Mouse (Mus musculus) heart, postnatal 4 days (tissue): ENCODE measurements around the gene Krtdap. TPM values are rescaled to one million over a fixed set of nuclear protein-coding genes. Genes with fewer than 3 reads are reported as not detected.
A peak's percentile ranks its signal among the peaks of the same experiment; 100 is the strongest.
"Not testable (repeated sequence)": the region's sequence is repeated elsewhere in the genome, so short reads cannot be mapped to it uniquely, and the experiment has no call there.

ENCODE experiments used
- DNase-seq: peaks from one replicate; pipeline ENCODE4 v3.0.0; 2021
- total RNA-seq, 2 experiments: library from RNA; stranded (reverse); gene quantifications; 2 replicates each; pipeline ENCODE4 v1.2.3; 2021

The Krtdap gene
- total RNA-seq: not detected

DNA sequence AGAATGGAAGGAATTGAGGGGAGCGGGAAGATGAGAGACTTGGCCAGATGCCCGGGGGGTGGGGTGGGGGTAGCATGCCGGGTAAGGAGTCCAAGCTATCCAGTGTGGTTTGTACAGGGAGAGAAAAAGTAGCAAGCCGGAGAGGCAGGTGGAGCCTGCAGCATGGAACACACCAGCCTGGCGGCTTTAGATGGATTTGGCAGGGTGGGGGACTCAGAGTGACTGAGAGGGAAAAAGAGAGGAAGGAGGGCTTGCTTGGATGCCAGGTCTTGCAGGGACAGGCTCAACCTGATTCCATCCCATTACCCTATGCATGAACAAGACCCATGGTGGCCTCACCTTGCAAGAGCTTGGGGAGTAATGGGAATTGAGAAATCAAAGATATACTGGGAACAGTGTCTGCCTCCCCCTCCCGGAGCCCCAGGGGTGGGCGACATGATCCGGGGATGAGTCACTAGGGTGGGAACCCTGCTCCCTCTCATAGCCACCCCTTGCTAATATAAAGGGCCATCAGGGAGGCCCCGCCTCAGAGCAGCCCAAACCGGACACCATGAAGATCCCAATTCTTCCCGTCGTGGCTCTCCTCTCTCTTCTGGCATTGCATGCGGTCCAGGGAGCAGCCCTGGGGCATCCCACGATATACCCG is at the start of gene Krtdap:
Krtdap (plus strand) TSS at position 520 of the 646 bp plus-strand sequence.
- DNase-seq: no peak

DNA sequence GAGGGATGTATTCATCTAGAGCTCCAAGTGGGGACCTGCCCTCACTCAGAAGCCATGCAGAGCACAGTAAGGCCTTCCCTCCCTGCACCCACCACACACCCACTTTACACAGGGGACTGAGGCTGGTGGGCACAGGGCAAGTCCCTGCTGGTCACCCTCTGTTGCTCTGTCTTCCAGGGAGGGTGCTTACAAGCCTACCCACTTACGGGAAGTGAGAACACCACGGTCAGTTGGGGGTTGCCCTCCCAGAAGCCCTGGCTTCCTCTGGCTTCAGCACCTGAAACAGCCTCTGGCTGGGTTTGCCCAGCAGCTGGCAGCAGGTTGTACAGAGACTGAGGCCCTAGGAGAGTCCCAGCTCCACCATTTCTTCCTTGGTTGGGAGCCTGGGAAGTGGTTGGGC is 45.1 kb upstream of the Krtdap start:
- DNase-seq: not testable (repeated sequence)

DNA sequence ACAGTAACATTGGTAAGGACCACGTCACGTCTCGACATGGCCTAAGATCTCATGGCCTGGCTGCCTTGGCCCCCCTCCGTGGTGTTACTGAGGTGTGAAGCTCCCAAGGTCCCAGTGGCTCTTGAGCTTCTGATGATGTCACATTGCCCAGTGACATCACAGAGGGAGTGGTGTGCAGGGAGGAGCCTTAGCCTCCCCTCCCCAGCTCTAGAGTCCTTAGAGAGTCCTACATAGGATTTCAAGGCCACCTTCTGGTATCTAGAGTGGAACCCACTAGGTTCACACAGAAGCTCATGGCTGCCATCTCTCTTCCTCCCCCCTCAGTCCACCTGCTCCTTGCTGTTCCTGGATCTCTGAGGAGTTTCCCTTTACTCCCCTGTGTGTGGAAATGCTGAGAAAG is 44.1 kb upstream of the Krtdap start, which contains the start of gene Gapdhs:
Gapdhs (minus strand) TSS at position 65 of the 400 bp plus-strand sequence.
- DNase-seq: not testable (repeated sequence)

DNA sequence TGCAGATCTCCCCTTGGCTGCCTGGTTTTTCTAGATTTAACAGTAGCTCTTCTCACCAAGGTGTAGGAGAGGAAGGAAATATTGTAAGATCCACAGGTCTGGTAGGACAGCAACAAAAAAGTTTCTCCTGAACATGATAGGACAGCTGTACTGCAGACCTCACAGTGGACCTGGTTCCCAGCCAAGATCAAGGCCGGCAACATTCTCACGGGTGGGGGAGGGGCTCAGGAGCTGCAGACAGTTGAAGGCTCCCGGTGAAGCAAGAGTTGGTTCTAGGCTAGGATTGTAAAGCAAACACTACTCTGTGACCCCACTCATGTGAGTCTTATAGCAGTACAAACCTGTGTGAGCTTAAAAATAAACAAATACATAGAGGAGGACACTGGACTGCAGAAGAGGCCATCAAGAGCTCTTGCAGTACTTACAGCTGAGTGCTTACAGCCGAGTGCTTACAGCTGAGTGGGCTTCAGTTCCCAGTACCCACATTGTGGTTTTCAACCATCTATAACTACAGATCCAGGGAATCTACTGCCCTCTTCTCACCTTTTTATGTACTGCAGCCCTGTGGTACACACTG is 43.6 kb upstream of the Krtdap start:
- DNase-seq: peak; percentile 72

DNA sequence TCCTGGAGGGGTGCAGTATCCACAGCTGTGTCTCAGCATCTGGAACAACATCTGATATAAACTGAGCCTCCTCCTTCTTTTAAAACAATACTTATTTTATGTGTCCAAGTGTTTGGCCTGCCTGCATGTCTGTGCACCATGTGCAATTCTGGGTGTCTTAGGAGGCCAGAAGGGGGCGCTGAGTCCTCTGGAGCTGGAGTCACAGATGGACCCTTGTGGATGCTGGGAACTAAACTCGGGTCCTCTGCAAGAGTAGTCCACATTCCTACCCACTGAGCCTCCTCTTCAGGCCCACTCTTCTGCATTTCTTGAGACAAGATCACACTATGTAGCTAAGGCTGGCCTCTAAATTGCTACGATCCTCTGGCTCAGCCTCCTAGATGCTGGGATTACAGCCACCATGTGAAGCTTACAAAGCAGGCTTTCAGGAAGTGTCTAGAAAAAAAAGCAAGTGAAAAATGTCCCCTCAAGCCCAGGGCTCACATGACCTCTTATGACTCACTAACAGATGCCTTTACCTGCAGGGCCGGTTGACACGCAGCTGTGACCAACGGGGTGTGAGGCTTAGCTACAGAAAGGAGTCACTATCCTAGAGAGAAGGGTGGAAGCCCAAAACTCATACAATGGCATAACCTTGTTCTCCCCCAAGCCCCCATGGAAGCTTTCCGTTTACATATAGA is 40.0 kb upstream of the Krtdap start:
- DNase-seq: no peak

DNA sequence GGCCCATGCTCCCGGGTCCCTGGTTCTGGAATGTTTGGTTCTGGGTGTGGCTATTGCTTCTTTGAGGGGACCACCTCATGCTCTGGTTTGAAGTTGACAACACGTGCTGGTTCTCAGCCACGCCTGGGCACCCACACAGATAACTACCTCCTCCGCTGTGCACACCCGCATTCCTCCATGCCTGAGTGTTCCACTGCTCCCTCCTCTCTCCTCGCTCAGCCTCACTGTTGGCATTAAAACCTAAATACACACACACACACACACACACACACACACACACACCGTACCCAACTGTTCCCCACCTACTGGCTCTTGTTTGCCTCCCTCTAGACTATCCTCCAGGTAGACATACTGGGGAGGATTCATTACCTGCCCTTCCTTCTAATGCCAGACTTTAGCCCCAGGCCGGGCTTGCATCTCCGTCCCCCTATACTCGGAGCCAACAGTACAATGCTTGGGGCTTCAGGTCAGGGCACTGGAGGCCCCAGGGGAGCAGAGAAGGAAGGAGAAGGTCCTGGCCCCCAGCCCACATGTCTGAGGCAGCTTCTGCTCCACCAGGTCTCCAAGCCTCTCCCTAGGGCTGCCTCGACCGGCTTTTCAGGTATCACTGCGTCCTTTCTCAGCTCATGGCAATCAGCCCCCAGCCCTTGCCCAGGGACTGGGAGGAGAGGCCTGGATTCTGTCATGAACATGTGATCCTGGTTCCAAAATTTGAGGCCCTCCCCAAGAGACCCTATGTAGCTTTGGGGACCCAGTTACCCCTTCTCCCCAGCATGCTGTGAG is 37.7 kb upstream of the Krtdap start:
- no peak for DNase-seq

DNA sequence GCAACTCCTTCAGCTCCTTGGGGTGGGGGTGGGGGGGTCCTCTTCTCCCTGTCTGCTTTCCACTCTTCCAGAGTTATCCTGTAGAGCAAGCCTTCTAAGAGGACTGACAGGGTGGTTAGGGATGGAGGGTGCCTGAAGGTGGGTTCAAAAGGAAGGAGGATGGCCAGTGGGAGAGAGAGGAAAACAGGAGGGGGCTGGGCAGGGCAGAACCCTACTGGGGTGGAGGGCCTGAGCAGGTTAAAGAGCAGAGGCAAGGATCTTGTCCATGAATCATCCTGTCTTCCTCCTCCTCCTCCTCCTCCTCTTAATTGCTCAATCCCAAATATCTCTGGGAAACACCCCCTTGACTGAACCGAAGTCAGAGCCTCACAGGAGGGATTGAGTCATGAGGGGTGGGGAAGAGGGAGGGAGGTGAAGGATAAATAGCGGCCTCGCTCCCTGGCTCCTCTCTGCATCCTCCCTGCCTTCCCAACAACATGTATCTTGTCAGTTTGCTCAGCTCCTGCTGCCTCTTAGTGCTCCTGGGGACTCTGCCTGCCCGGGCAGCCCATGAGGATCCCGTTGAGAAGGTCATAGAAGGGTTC is 36.5 kb upstream of the Krtdap start, which contains the start of gene Sbsn:
Sbsn (plus strand) TSS at position 386 of the 584 bp plus-strand sequence.
- DNase-seq: no peak

DNA sequence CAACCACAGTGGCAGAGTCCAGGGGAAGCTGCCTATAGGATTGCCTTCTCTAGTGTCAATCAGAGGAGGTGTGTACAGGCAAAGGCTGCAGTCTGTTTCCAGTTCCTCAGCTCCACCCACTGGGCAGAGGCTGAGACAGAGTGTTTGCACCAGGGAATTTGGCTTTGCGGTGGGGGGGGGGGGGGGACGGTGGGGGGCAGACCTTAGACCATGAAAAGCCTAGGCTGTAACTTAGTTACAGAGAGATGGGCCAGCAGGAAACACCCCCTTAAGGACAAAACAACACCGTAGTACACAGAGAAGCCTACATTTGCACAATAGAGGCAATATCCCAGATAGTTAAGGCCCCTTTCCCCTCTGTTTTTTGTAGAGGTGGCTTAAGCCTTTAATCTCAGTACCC is 30.7 kb upstream of the Krtdap start:
- DNase-seq: no peak

DNA sequence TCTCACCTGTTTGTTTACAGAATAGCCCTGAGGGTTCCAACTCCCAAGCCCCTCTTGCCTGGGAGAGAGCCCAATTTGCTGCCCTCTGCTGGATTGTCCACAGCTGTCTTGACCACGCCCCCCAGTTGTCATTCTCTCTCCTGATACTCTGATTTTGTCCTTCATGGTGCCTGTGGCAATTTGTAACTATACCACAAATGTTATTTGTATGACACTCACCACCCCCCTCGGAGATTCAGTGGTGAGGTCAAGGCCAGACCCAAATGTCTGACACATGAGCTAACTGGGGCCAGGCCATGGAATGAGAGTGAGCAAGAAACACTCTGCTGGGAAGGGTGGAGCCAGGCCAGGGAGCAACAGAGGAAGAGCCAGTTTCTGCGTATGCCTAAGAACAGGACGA is 28.8 kb upstream of the Krtdap start:
- DNase-seq: peak; percentile 68

DNA sequence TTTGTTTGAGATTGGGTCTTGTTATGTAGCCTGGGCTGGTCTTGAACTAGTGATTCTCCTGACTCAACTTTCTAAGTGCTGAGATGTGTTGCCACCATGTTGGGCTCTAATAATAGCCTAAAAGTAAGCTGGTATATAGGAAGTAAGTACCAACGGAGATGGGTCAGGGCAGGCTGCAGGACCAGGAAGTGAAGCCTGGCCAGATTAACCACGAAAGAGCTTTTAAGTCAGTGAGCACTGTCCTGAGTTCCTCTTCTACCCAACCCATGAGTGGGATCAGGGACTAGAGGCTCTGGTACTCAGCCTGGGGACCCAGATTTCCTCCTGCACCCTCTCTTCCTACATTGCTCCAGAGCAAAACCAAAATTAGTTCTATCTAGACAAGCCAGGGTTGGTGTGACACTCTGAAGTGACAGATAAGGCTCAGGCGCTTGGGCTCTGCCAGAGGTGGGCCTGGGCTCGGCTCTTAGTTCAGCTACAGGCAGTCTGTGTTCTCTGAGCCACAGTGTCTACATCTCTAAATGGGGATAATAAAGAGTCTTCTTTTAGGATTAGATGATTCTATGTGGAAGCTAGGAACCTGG is 25.8 kb upstream of the Krtdap start:
- DNase-seq: no peak

DNA sequence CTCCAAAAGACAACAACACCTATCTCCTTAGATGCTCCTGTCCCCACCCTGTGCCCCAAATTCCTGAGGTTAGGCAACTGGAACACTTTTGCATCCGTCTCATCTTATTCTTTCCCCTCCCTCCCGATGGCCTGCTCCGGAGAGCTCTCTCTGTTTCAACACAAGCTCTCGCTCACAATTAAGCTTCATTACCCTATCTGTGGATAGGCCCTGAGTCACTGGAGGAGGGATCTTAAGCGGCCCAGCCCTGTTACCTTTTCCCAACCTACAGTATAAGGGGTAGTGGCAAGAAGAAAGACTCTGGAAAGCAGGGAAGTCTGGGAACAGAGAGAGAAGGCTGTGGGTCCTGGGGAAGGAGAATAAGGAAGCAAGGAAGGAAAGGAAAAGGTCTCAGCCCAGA is 24.2 kb upstream of the Krtdap start, which contains the start of gene Dmkn:
Dmkn (plus strand) TSS at position 301 of the 400 bp plus-strand sequence.
- no peak for DNase-seq

DNA sequence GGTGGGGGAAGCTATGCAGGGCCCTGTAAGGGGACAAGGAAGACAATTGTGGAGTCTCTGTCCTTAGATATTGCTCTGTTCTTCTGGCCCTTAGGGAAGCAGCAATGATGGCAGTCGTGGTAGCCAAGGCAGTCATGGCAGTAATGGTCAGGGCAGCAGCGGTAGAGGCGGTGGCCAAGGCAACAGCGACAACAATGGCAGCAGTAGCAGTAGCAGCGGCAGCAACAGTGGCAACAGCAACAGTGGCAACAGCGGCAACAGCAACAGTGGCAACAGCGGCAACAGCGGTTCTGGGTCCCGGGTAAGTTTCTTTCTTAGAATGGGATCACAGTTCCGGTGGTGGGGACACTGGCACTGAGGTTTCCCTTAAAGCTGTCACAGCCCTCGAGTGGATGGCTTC is 22.5 kb upstream of the Krtdap start:
- peak; percentile 15 for DNase-seq

DNA sequence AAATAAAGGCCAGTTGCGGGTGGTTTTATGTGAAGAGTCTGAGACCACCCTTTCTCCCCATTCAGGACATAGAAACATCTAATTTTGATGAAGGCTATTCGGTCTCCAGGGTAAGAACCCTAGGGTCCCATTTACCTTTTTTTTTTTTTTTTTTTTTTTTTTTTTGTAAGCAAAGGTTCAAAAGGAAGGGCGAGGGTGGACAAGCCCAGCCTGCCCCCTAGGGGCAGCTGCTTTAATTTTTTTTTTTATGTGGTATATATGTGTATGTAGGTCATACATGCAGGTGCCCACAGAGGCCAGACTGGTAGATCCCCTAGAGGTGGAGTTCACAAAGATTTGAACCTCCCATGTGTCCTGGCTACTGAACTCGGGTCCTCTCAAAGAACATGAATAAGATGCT is 21.3 kb upstream of the Krtdap start:
- DNase-seq: no peak

DNA sequence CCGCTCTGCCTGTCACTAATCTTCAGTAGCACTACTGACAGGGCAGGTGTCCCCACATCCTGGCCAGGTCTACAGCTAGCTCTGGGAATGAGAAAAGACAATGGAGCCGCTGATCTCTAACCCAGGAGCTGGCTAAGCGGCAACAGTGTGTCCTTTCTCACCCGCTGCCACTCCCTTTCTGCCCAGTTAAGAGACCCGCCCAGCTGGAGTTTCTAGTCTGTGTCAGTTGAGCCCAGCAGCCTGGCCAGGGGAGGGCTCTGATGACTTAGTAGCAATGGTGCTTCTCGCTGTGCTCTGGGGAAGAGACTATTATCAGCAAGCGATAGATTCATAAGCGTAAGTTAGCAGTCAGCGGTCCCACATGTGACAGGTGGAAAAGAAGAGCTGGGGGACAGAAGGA is 18.5 kb upstream of the Krtdap start:
- DNase-seq: no peak

DNA sequence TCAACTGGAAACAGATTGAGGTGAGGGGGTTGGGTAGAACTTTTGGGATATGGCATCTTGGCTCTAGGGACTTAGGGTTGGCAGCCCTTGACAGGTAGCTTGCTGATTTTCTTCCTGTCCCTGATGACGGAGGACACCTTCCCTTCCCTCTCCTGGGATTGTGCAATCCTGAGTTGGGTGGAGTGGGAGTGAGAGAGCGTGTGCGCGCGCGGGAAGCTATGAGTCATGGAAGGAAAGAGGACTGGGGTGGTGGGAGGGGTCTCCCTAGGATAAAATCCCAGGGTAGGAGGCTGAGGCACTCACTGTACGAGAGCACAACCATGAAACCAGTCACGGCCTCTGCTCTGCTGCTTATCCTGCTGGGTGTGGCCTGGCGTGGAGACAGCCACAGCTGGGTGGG is 11.6 kb upstream of the Krtdap start:
- DNase-seq: no peak

DNA sequence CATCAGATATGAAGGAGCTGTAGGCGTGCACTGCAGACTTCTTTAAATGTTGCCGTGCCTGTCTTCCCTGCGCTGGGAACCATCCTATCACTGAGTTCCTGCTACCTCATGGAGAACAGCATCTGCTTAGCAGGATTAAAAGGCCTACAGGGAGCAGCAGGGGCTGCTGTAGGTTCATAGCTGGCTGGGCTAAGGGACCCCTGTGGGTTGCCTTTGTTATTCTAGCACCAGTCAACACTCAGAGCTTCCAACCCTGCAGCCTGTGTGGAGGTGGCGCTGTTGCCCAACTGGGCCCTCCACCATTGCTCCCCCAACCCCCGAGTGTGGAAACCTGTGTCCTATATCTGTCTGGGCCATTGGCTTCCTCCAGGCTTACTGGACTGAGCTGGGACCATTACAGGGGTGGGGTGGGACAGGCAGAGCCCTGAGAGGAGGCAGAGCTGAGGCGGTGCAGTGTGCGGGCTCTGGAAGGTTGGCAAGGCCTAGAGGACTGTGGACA is 10.6 kb upstream of the Krtdap start:
- DNase-seq: no peak

DNA sequence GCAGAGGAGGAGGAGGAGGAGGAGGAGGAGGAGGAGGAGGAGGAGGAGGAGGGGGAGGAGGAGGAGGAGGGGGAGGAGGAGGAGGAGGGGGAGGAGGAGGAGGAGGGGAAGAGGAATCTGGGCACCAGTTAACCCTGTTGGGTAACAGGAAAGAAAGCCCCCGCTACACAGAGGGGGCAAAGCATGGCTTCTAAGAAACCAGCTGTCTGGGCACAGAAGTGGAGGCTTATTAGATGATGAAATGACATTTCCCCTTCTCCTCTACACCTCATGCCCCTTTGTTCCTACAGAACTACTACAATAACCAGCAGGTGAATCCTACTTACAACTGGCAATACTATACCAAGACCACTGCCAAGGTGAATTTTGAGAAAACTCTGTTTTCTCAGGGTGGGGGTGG is 9.8 kb upstream of the Krtdap start:
- no peak for DNase-seq

DNA sequence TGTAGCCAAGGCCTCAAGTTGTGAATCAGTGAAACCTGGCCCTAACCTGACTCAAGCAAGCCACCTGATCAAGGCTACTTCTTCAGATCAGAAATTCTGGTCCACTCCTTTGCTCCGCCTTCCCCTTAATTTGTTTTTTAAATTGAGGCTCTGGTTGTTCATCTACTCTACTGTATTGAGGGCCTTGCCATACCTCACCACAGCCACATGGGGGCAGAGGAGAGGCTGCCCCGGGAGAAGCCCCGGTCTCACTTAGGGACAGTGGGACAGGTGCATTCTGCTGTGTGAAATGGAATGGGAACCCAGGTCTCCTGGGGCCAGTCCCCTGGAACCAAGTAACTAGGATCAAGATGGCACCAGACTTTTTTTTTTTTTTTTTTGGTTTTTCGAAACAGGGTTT is 5.9 kb upstream of the Krtdap start:
- no peak for DNase-seq

DNA sequence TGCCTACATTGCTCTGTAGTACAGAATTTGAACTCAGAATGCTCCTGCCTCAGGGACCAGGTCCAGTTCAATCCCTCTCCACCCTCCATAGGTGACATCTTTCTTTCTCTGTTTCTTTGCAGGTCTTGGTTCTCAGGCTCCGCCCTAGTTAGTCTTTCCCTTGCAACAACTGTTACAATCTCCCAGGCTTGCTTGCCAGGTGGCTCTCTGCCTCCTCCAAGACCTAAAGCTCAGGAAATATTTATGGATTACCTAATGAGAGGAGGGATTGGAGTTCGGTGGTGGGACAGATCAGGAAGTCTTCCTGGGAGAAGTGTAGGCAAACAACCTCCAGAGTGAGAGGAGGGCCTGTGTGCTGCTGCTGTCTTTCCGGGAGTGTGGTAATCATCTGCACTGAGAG is 5.0 kb upstream of the Krtdap start:
- no peak for DNase-seq

DNA sequence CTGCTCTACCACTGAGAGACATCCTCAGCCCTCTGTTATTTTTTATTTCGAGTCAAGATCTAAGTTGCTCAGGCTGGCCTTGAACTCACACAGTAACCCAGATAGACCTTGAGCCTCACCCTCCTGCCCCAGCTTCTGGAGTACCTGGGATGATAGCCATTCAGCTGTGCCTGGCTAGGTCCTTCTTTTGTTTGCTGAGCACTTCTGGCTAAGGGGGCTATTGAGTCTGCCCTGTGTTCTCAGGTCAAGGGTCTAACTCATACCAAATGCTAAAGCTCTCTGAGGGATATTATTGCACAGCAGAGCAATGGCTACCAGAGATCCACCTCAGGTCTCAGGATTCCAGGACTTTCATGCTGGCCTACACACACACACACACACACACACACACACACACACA is 2.5 kb upstream of the Krtdap start:
- no peak for DNase-seq

DNA sequence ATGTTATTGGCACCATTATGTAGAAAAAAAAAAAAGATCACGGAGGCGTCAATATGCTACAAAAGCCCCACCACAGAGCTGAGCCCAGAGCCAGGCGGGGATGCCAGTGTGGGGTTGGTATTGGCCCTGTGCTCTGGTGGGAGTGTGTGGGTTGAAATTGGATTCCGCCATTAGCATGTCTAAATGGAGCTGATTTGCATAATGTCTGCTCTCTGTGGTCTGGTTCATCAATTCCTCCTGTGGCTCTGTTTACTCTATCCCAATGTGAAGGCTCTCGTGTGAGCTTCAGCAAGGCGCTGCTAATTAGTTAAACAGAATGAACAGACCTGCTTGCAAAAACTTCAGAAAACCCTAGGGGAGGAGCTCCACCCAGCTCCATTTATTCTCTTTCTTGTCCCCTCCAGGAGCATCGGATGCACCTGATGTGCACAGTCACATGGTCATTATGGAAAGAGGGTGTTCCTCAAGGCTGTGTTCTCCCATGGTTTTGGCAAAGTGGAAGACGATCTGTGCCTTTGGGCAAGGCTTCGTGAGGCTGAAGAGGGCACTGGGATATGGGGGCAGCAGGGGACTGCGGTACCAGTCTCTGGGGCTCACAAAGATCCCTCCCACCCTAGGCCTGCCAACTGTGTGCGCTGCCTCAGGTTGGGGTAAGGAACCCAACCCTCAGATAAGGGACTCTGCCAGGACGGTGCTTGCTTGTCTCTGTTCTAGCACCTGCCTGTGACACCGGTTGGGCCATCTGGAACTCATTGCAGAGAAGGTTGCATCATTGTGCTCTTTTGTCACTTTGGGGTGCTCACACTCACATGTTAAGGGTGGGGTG is 1.8 kb upstream of the Krtdap start:
- no peak for DNase-seq
